Mouse (Mus musculus): ENCODE measurements around the gene Cd2ap.

- TF ChIP-seq CTCF (conservative IDR thresholded peaks at IDR 0.05; ENCODE audit: insufficient read depth, insufficient read length, low read depth, low read length) (no peak), POLR2A (IDR thresholded peaks at IDR 0.05; ENCODE audit: low read depth, low read length) (no peak)
Observed at GRCm38 (mm10) chr17:42905919-42906318, 29.5 kb upstream of the Cd2ap start.
